Mouse (Mus musculus) limb, embryonic 12.5 days (tissue): ENCODE measurements around the gene Snx12. TPM values are rescaled to one million over a fixed set of nuclear protein-coding genes. Genes with fewer than 3 reads are reported as not detected.

Experiments used
- ATAC-seq: fragments of 200-750 bp; cut with Nextera tagmentation; 2 replicates; pipeline ENCODE4 v1.8.0; 2017; ENCODE audit warnings: low read depth, moderate TSS enrichment; ENCODE audit not compliant: insufficient number of reproducible peaks, insufficient read depth, low FRiP score, low TSS enrichment
- H3K27ac ChIP-seq: fragments of 300-500 bp; sonication (generic); 2 replicates; pipeline ENCODE4 v1.5.1; 2016; ENCODE audit warnings: mild to moderate bottlenecking, moderate library complexity
- H3K27me3 ChIP-seq: fragments of 300-500 bp; sonication (generic); 2 replicates; pipeline ENCODE4 v1.6.1; 2016; ENCODE audit warnings: mild to moderate bottlenecking, moderate library complexity
- H3K36me3 ChIP-seq: fragments of 300-500 bp; sonication (generic); 2 replicates; pipeline ENCODE4 v1.6.1; 2016; ENCODE audit warnings: mild to moderate bottlenecking, moderate library complexity
- H3K4me1 ChIP-seq: fragments of 300-500 bp; sonication (generic); replicated peaks from 2 replicates; pipeline ENCODE4 v1.6.1; 2016
- H3K4me2 ChIP-seq: fragments of 300-500 bp; sonication (generic); 2 replicates; pipeline ENCODE4 v1.6.1; 2016; ENCODE audit warnings: mild to moderate bottlenecking, moderate library complexity
- H3K4me3 ChIP-seq: fragments of 300-500 bp; sonication (generic); replicated peaks from 2 replicates; pipeline ENCODE4 v1.5.1; 2016; ENCODE audit warnings: mild to moderate bottlenecking
- H3K9ac ChIP-seq: fragments of 300-500 bp; sonication (generic); replicated peaks from 2 replicates; pipeline ENCODE4 v1.6.1; 2016; ENCODE audit warnings: mild to moderate bottlenecking, moderate library complexity
- H3K9me3 ChIP-seq: fragments of 300-500 bp; sonication (generic); 2 replicates; pipeline ENCODE4 v1.6.1; 2016; ENCODE audit warnings: mild to moderate bottlenecking, moderate library complexity
- WGBS: fragments of 180-500 bp; shearing (Covaris S2); methylation state at CpG from one replicate; pipeline ENCODE4 v1.1.7; 2016; 5-methylcytosine and 5-hydroxymethylcytosine counted together
- polyA plus RNA-seq: library from polyadenylated mRNA; unstranded; fragments of >200 nt; fragmentation: Nextera tagmentation; extraction: Ambion mirVana; gene quantifications from 2 replicates; pipeline ENCODE4 v1.2.1, GENCODE M21; 2016

Snx12 gene
- polyA plus RNA-seq, 1 experiment from 2014 or later = 46.8 TPM

DNA sequence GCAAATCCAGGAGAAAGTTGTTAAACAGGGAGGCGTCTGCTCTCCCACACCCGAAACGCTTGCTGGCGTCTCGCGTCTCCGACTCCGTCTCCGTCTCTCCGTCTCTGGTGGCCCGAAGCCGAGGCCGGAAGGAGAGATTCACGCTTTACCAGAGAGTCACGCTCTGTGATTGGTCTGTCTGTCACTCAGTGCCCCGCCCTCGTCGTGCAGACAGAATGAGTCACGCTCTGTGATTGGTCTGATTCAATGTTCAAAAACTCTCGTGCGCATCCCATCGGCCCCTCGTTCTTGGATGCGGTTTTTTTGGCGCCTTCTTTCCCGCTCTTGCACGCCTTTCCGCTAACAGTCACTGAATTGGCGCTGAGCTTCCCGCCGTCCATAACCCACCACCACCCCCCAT, 162.8 kb downstream of the Snx12 start, which contains the start of gene Tex11:
Gene Tex11, minus strand, starts transcription at position 127 of the 400 bp plus-strand sequence.
- Histone ChIP-seq H3K36me3 (no peaks in the 10 kb centered on the region), H3K9ac (no peak within 1 kb of the TSS), H3K4me3 (no peak within 1 kb of the TSS), H3K27me3 (no peaks in the 10 kb centered on the region), H3K9me3 (no peaks in the 10 kb centered on the region), H3K27ac (no peak within 1 kb of the TSS), H3K4me2 (no peak within 1 kb of the TSS), H3K4me1 (no peaks in the 10 kb centered on the region)
- no peak for ATAC-seq
- WGBS = 88% methylated on average over 31 of the region's 31 CpGs

Other genes starting within 250 kb of the Snx12 start
- gene Tex11, start 162.9 kb downstream of the Snx12 start, polyA plus RNA-seq = not detected in 2 replicates
- 0.76 and 1.2 TPM in 2 replicates for gene Slc7a3, start 136.5 kb downstream of the Snx12 start, polyA plus RNA-seq
- gene Foxo4, start 32.0 kb upstream of the Snx12 start, polyA plus RNA-seq = 5.9 and 6.5 TPM in 2 replicates
- not detected in 2 replicates for gene Gm614, start 41.4 kb upstream of the Snx12 start, polyA plus RNA-seq
- gene Il2rg, start 45.7 kb upstream of the Snx12 start, polyA plus RNA-seq = 3.9 and 4.2 TPM in 2 replicates
- gene Gm20489, start 46.5 kb upstream of the Snx12 start, polyA plus RNA-seq = not detected in 2 replicates
- gene Med12, start 51.5 kb upstream of the Snx12 start, polyA plus RNA-seq = 46.0 and 51.7 TPM in 2 replicates
- gene Nlgn3, start 76.6 kb upstream of the Snx12 start, polyA plus RNA-seq = 11.1 and 14.5 TPM in 2 replicates
- 0.14 TPM in 1 of 2 replicates, not detected in the other for gene Gjb1, start 153.8 kb upstream of the Snx12 start, polyA plus RNA-seq
- 43.6 and 44.8 TPM in 2 replicates for gene Zmym3, start 198.3 kb upstream of the Snx12 start, polyA plus RNA-seq
- gene Nono, start 206.8 kb upstream of the Snx12 start, polyA plus RNA-seq = 567 and 579 TPM in 2 replicates
- gene Itgb1bp2, start 226.5 kb upstream of the Snx12 start, polyA plus RNA-seq = 12.8 and 14.2 TPM in 2 replicates